Mouse (Mus musculus) neutrophil, adult 83 days (primary cell): ENCODE data around the gene Olfr1076. TPM values are rescaled to one million over a fixed set of nuclear protein-coding genes. Genes with fewer than 3 reads are reported as not detected.

ENCODE experiments used
- total RNA-seq, 2 experiments: library from RNA; stranded (reverse); gene quantifications; one replicate each; pipeline ENCODE4 v1.2.4; 2023

The Olfr1076 gene
- not detected for total RNA-seq

GRCm38 (mm10) chr2:86508161-86508560 lies at the start of gene Olfr1076:
Olfr1076 (plus strand) TSS chr2:86508461.

DNA sequence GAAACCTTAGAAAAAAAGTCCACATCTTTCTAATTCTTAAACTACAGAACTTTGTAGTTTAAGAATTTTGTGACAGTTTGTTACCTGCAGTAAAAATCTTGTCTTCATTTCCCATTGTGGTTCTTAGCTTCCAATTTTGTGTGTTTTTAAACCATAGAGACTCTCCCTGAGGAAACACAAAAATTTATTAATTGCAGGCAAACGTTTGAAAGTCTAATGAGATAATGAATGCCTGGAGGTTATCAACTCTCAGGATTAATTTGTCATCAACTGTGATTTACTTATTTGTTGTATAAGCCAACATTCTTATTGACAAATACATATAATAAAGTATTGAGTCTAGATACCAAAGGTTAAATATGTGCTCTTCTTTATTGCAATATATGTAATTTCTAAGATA lies 21.0 kb upstream of the Olfr1076 start, which contains the start of gene Olfr228:
TSS of gene Olfr228 (minus strand) at position 101 of the 400 bp plus-strand sequence.

DNA sequence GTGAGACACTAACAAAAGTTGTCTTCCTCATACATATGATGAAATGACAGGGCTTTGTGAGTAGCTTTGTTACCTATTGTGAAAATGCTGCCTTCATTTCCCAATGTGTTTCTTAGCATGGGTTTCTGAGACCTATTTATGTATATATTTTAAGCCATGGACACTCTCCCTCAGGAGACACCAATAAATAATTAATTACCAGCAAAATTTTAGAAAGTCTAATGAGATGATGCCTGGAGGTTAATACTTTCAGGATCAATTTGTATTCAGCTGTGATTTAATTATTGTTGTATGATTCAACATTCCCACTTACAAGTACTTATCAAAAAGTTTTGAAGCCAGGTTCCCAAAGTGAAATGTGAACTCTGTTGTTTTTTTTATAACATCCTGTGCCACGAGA lies 34.1 kb downstream of the Olfr1076 start, which contains the start of gene Olfr1079:
TSS of gene Olfr1079 (minus strand) at position 101 of the 400 bp plus-strand sequence.

GRCm38 (mm10) chr2:86558135-86558534 lies 49.9 kb downstream of the Olfr1076 start, which contains the start of gene Olfr1080:
Olfr1080 (minus strand) TSS chr2:86558235.

Other genes starting within 250 kb of the Olfr1076 start
- gene Olfr1051, start 229.4 kb upstream of the Olfr1076 start, total RNA-seq: not detected
- not detected for gene Olfr1052, start 216.0 kb upstream of the Olfr1076 start, total RNA-seq
- not detected for gene Olfr1053, start 193.2 kb upstream of the Olfr1076 start, total RNA-seq
- not detected for gene Olfr1054, start 173.0 kb upstream of the Olfr1076 start, total RNA-seq
- not detected for gene Olfr1055, start 158.2 kb upstream of the Olfr1076 start, total RNA-seq
- gene Olfr1056, start 146.0 kb upstream of the Olfr1076 start, total RNA-seq: not detected
- not detected for gene Olfr1057, start 130.1 kb upstream of the Olfr1076 start, total RNA-seq
- gene Olfr1058, start 119.9 kb upstream of the Olfr1076 start, total RNA-seq: not detected
- not detected for gene Olfr1061, start 94.4 kb upstream of the Olfr1076 start, total RNA-seq
- not detected for gene Olfr1062, start 81.7 kb upstream of the Olfr1076 start, total RNA-seq
- not detected for gene Olfr1065, start 57.9 kb upstream of the Olfr1076 start, total RNA-seq
- gene Olfr1066, start 52.2 kb upstream of the Olfr1076 start, total RNA-seq: not detected
- gene Olfr228, start 21.1 kb upstream of the Olfr1076 start, total RNA-seq: not detected
- not detected for gene Olfr1079, start 34.0 kb downstream of the Olfr1076 start, total RNA-seq
- not detected for gene Olfr1080, start 49.8 kb downstream of the Olfr1076 start, total RNA-seq
- not detected for gene Olfr1082, start 90.5 kb downstream of the Olfr1076 start, total RNA-seq
- not detected for gene Olfr1084, start 131.3 kb downstream of the Olfr1076 start, total RNA-seq
- gene Olfr1085, start 153.6 kb downstream of the Olfr1076 start, total RNA-seq: not detected
- not detected for gene Olfr1086, start 171.6 kb downstream of the Olfr1076 start, total RNA-seq
- gene Olfr1087, start 189.9 kb downstream of the Olfr1076 start, total RNA-seq: not detected
- not detected for gene Olfr1089, start 225.2 kb downstream of the Olfr1076 start, total RNA-seq